Mouse (Mus musculus): ENCODE measurements around the gene Txndc12. TPM values are rescaled to one million over a fixed set of nuclear protein-coding genes. Genes with fewer than 3 reads are reported as not detected.

Gene Txndc12
- polyA plus RNA-seq, 1 experiment = 20.5 TPM

- DNase-seq (ENCODE audit: low read depth) = no peak
Measured at GRCm38 (mm10) chr4:108845824-108846569, 11.6 kb downstream of the Txndc12 start.

GRCm38 (mm10) chr4:108847715-108848504 lies 13.5 kb downstream of the Txndc12 start, which contains the start of gene Kti12:
Gene Kti12 (plus strand): TSS chr4:108847785.
- DNase-seq (ENCODE audit: low read depth) = no peak

DNA sequence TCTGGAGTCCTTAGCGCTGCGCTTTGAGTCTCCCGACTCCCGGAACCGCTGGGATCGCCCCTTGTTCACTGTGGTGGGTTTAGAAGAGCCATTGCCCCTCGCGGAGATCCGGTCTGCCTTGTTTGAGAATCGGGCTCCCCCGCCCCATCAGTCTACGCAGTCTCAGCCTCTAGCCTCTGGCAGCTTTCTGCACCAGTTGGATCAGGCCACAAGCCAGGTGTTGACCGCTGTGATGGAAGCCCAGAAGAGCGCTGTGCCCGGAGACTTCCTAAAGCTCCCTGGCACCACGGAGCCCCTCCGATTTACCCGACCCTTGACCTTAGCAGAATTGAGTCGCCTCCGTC lies 14.1 kb downstream of the Txndc12 start, which contains the start of gene A730015C16Rik:
A730015C16Rik (minus strand) TSS at position 115 of the 344 bp plus-strand sequence.
- no peak for DNase-seq (ENCODE audit: low read depth)

- DNase-seq (ENCODE audit: low read depth) = no peak
Measured at GRCm38 (mm10) chr4:108866806-108867205, 32.4 kb downstream of the Txndc12 start.

- DNase-seq (ENCODE audit: low read depth) = peak; percentile 40
Measured at GRCm38 (mm10) chr4:108869730-108870374, 35.5 kb downstream of the Txndc12 start.

DNA sequence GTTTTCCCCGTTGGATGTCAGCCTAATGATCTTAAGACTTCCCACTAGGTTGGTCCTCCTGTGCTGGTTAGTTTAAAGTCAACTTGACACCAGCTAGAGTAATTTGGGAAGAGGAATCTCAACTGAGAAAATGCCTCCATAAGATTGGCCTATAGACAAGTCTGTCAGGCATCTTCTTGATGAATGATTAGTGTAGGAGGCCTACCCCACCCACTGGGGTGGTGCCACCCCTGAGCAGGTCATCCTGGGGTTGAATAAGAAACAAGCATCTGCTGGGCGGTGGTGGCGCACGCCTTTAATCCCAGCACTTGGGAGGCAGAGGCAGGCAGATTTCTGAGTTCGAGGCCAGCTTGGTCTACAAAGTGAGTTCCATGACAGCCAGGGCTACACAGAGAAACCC lies 39.3 kb downstream of the Txndc12 start:
- no peak for DNase-seq (ENCODE audit: low read depth)

DNA sequence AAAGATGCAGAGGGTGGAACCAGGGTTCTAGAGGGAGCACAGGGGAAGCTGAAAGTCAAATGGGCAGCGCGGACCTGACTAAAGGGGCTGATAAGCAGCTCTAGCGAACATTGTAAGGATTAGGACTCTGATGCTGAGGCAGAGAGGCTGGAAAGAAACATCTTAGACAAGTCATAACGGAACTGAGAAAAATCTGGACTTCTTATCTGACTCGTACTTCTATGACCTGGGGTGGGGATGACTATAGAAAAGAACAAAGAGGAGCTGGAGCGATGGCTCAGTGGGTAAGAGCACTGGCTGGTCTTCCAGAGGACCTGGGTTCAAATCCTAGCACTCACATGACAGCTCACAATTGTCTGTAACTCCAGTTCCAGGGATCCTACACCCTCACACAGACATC lies 43.5 kb downstream of the Txndc12 start:
- no peak for DNase-seq (ENCODE audit: low read depth)

DNA sequence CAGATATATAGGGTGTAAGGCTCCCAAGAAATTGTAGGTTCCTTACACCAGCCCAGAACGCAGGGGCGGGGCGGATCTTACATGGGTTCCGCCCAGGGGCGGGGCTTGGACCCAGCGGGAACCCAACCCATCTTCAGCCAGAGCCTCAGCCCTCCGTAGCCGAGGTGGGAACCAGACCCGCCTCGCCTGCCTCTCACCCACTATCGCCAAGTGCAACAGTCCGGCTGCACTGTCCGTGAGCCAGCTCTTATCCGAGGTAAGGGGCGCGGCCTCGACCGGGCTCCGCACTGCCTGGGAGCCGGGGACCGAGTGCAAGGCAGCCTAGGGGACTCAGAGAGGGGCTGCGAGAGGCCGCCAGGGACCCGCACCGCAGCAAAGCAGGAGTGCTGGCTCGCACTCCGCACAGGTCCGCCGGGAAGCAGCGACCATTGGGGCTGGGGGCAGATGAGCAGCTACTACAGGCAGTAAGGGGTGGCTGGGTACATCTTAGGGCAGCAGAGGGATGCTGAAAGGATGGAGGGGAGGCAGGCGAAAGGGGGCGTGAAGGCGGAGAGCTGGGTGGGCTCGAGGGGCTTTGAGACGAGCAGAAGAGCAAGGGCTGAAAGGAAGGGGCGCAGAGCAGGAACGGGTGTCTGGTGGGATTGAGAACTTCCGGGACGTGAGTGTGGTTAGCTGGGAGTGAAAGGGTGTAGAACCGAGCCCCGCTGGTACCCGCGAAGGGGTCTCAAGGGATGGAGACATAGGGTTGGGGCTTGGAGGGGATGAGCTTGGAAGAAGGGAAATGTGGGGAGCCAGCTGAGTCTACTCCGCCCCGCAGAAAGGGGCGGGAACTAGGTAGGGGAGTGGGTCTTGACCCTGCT lies 44.8 kb downstream of the Txndc12 start, which contains the start of gene Rab3b:
Rab3b (plus strand) TSS at position 101 of the 860 bp plus-strand sequence.
- no peak for DNase-seq (ENCODE audit: low read depth)

DNA sequence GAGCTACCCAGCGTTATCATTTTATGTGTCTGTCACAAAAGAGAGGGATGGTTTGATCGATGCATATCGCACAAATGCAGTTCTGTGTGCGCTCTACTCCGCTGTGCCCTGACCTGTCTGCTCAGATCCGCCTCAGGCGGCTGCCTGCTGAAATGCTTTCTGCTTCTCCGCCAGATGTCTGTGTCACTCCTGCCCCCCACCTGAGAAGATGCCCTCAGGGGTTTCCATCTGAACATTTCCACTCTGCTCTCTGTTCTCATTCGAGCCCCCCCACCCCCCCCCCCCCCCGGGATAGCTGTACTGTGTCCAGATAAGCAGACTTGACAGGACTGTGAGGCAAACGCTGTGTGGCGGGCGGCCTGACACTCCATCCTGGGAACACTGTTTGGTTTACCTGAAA lies 49.4 kb downstream of the Txndc12 start:
- no peak for DNase-seq (ENCODE audit: low read depth)

- DNase-seq (ENCODE audit: low read depth) = no peak
Measured at GRCm38 (mm10) chr4:108887456-108887855, 53.1 kb downstream of the Txndc12 start.

DNA sequence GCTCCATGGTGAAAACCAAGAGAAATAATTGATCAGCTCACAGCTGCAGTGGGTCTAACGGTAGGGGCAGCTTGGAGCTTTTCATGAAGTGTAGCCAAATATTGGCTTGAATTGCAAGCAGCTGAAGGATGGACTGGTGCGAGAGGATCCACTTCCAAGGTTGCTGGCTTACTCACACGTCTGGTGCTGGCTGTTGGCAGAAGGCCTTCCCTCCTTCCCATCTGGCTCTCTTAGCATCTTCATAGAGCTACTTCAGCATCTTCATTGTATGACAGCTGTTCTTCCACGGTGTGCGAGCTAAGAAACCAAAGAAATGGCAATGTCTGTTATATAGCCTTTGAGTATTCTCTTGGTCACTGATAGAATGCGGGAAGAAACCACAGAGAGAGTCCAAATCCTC lies 56.5 kb downstream of the Txndc12 start:
- DNase-seq (ENCODE audit: low read depth) = no peak

- DNase-seq (ENCODE audit: low read depth) = no peak
Measured at GRCm38 (mm10) chr4:108900421-108900820, 66.0 kb downstream of the Txndc12 start.

- DNase-seq (ENCODE audit: low read depth) = no peak
Measured at GRCm38 (mm10) chr4:108902886-108903285, 68.5 kb downstream of the Txndc12 start.

DNA sequence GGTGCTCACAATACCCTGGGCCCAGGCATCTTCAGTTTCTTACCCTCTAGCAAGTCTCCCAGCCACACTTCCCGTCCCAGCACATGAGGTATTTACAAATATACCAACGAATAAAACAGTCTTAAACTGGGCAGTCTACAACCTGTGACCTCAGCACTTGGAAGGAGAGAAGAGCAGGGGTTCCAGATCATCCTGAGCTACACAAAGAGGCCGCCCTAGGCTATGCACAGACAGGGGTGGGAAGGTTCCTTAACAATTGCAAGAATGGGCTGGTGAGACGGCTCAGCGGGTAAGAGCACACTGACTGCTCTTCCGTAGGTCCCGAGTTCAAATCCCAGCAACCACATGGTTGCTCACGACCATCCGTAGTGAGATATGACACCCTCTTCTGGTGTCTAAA lies 68.9 kb downstream of the Txndc12 start:
- DNase-seq (ENCODE audit: low read depth) = no peak

GRCm38 (mm10) chr4:108904076-108904475 lies 69.7 kb downstream of the Txndc12 start:
- no peak for DNase-seq (ENCODE audit: low read depth)

DNA sequence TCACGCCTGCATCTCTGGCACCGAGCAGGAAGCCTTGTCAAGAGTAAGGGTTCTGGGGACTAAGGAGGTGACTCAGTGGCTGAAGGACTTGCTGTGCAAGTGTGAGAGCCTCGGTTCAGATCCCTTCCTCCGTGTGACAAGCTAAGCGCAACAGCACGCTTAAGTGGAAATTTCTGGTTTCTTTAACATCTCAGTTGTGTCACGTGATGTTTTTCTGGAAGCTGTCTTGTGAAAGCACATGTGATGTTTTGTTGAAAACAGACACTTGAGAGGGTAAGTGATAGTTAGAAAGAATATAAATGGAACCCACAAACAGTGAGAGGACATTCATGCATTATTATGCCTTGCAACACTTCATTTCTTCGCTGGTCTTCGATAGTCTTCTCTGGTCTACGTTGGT lies 70.4 kb downstream of the Txndc12 start:
- DNase-seq (ENCODE audit: low read depth) = no peak

DNA sequence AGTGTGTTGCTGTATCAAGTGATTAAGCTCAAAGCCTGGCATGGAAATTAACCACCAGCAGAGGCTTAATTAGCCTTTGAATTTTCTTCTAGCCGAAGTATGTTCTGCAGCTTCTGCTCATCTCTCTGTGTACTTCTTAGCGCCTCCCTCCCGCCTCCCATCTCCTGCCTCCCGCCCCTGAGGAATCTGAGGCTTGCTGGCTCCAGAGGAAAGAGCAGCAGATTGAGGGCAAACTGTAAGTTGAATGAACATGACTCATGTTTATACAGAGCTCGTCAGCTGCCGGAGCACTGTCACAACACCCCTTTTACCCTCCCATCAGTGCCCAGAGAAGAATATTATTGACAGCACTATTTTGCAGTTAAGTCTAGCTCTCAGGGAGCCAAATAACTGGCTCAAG lies 71.5 kb downstream of the Txndc12 start:
- no peak for DNase-seq (ENCODE audit: low read depth)

- no peak for DNase-seq (ENCODE audit: low read depth)
Measured at GRCm38 (mm10) chr4:108907475-108907874, 73.1 kb downstream of the Txndc12 start.

GRCm38 (mm10) chr4:108909872-108910425 lies 75.5 kb downstream of the Txndc12 start:
- no peak for DNase-seq (ENCODE audit: low read depth)

Data from gonadal fat pad, adult 2 months (tissue).